Mouse (Mus musculus) mouse trophoblast stem cell (cell line): ENCODE measurements around the gene Mbd3l1.

Source experiments
- in situ Hi-C, 2 experiments: fragments of 300-500 bp; cut with MseI, MboI; formaldehyde crosslinking; loops; 2 replicates in 1 of 2; 3 replicates in 1 of 2; pipeline ENCODE4 v1.15.1; 2025

The Mbd3l1 gene

GRCm38 (mm10) chr9:18478168-18478567, at the start of gene Mbd3l1, which contains the start of gene Zfp558:
Gene Mbd3l1, plus strand, starts transcription at chr9:18478359.
Gene Zfp558, minus strand, starts transcription at chr9:18478268.
- in situ Hi-C loops, result no loop called here

- in situ Hi-C loops, result no loop called here
Measured at GRCm38 (mm10) chr9:18430354-18430753, 47.8 kb upstream of the Mbd3l1 start, which contains the start of gene Mbd3l2. Gene Mbd3l2, plus strand, starts transcription at chr9:18430654.

GRCm38 (mm10) chr9:18431687-18432086, 46.5 kb upstream of the Mbd3l1 start:
- in situ Hi-C loops, result no loop called here

- in situ Hi-C loops, result no loop called here
Measured at GRCm38 (mm10) chr9:18456520-18456919, 21.6 kb upstream of the Mbd3l1 start.

GRCm38 (mm10) chr9:18467350-18467749, 10.8 kb upstream of the Mbd3l1 start:
- in situ Hi-C loops, result no loop called here

- in situ Hi-C loops, result no loop called here
Measured at GRCm38 (mm10) chr9:18468005-18468404, 10.2 kb upstream of the Mbd3l1 start.

GRCm38 (mm10) chr9:18473324-18474128, 4.6 kb upstream of the Mbd3l1 start:
- in situ Hi-C loops, result no loop called here

GRCm38 (mm10) chr9:18508098-18508497, 29.9 kb downstream of the Mbd3l1 start:
- in situ Hi-C loops, result loop anchor here (25.0 kb wide), 1 partner anchor 229 kb away; no protein-coding TSS in a partner anchor
